Mouse (Mus musculus): ENCODE results near the gene Fer.

GRCm38 (mm10) chr17:63973806-63974205 lies 110.9 kb downstream of the Fer start:
- TF ChIP-seq CTCF (IDR thresholded peaks at IDR 0.05; ENCODE audit: extremely low read depth, insufficient read depth, insufficient read length, insufficient replicate concordance) (no peak), POLR2A (IDR thresholded peaks at IDR 0.05; ENCODE audit: low read depth, low read length) (no peak)

All from spleen, adult 2 months (tissue).